15 mouse cellular contexts compared by ENCODE assay signal in genomic region chr5:99128628-99129027, GRCm38 (mm10).
DNase-seq lines count a peak whose midpoint lies in the region; ATAC-seq and TF ChIP-seq lines count a peak whose summit lies in the region.
"Had no signal": no experiment of that assay in that cellular context is flagged by ENCODE, and none has a peak within 500 bp of the region (broad histone marks: within the 10 kb centered on the region; RNA-seq: fewer than 3 reads in every experiment).

No protein-coding gene starts in this region.

- no peak for DNase-seq in forebrain, embryonic 11.5 days (ENCODE audit: low spot score)
- peak; percentile 55 for DNase-seq in intestine, embryonic 14.5 days (ENCODE audit: low spot score)
- DNase-seq in kidney, postnatal 0 days (ENCODE audit: low spot score) = peak; percentile 11
- DNase-seq in cerebellum, adult 11 months = no peak
- DNase-seq in heart, postnatal 14 days = no peak
- DNase-seq: cerebellum, adult 8-10 months; lung, adult 2 months; spleen, adult 18-20 months had no signal

- H3K9ac ChIP-seq in forebrain, embryonic 15.5 days (replicated peaks) = no peak overlapping the region
- H3K9ac ChIP-seq in forebrain, embryonic 11.5 days (ENCODE audit: low read length) = no peak overlapping the region
- H3K9ac ChIP-seq in intestine, embryonic 14.5 days (ENCODE audit: low read length) = no peak overlapping the region
- no peak overlapping the region for H3K9ac ChIP-seq in kidney, postnatal 0 days (ENCODE audit: low read depth, low read length)
- H3K9ac ChIP-seq in stomach, embryonic 15.5 days = no peak overlapping the region
- H3K9ac ChIP-seq: heart, embryonic 12.5 days had no signal

- no peak overlapping the region for H3K4me2 ChIP-seq in forebrain, embryonic 15.5 days (replicated peaks)
- no peak overlapping the region for H3K4me2 ChIP-seq in forebrain, embryonic 11.5 days (ENCODE audit: low read depth, low read length, severe bottlenecking)
- no peak overlapping the region for H3K4me2 ChIP-seq in intestine, embryonic 14.5 days (ENCODE audit: low read length)
- H3K4me2 ChIP-seq in kidney, postnatal 0 days (ENCODE audit: low read length) = no peak overlapping the region
- H3K4me2 ChIP-seq in stomach, embryonic 15.5 days = no peak overlapping the region
- H3K4me2 ChIP-seq: heart, embryonic 12.5 days had no signal

- intact Hi-C loops in heart, postnatal 14 days (cut with DNase I) = no loop called here

- H3K9me3 ChIP-seq in forebrain, embryonic 15.5 days = no peaks in the 10 kb centered on the region
- H3K9me3 ChIP-seq in forebrain, embryonic 11.5 days (ENCODE audit: control insufficient read depth, low read length) = no peaks in the 10 kb centered on the region
- H3K9me3 ChIP-seq in intestine, embryonic 14.5 days (ENCODE audit: control insufficient read depth, low read length) = no peaks in the 10 kb centered on the region
- H3K9me3 ChIP-seq in kidney, postnatal 0 days (replicated peaks; ENCODE audit: low read length) = no peaks in the 10 kb centered on the region
- no peaks in the 10 kb centered on the region for H3K9me3 ChIP-seq in stomach, embryonic 15.5 days
- H3K9me3 ChIP-seq: heart, embryonic 12.5 days had no signal

- TF ChIP-seq CTCF in kidney, postnatal 0 days (IDR thresholded peaks at IDR 0.05; ENCODE audit: low read depth) = no peak

- no peaks in the 10 kb centered on the region for H3K27me3 ChIP-seq in forebrain, embryonic 15.5 days
- H3K27me3 ChIP-seq in forebrain, embryonic 11.5 days (ENCODE audit: control insufficient read depth, insufficient read depth, low read length) = no peaks in the 10 kb centered on the region
- H3K27me3 ChIP-seq in intestine, embryonic 14.5 days (replicated peaks; ENCODE audit: control insufficient read depth, insufficient read depth, low read length) = no peaks in the 10 kb centered on the region
- H3K27me3 ChIP-seq in kidney, postnatal 0 days (ENCODE audit: insufficient read depth, low read length) = no peaks in the 10 kb centered on the region
- no peaks in the 10 kb centered on the region for H3K27me3 ChIP-seq in stomach, embryonic 15.5 days (replicated peaks)
- H3K27me3 ChIP-seq: heart, embryonic 12.5 days; Patski had no signal

- 0 out of 2 replicates have a peak, but pooled peaks cover 8% of the 10 kb centered on the region for H3K4me1 ChIP-seq in forebrain, embryonic 15.5 days
- H3K4me1 ChIP-seq in forebrain, embryonic 11.5 days (replicated peaks; ENCODE audit: control insufficient read depth, insufficient read depth, low read length) = 0 out of 2 replicates have a peak, but pooled peaks cover under 1% of the 10 kb centered on the region
- H3K4me1 ChIP-seq in intestine, embryonic 14.5 days (replicated peaks; ENCODE audit: control insufficient read depth, insufficient read depth, low read length) = peaks cover 5% of the 10 kb centered on the region; the same call in 1 of the 2 replicates
- H3K4me1 ChIP-seq in kidney, postnatal 0 days (replicated peaks; ENCODE audit: insufficient read depth, low read length) = no peaks in the 10 kb centered on the region
- H3K4me1 ChIP-seq in stomach, embryonic 15.5 days = no peaks in the 10 kb centered on the region

- no peaks in the 10 kb centered on the region for H3K36me3 ChIP-seq in forebrain, embryonic 15.5 days
- H3K36me3 ChIP-seq in forebrain, embryonic 11.5 days (ENCODE audit: control insufficient read depth, insufficient read depth, low read length) = no peaks in the 10 kb centered on the region
- H3K36me3 ChIP-seq in intestine, embryonic 14.5 days (ENCODE audit: control insufficient read depth, insufficient read depth, low read length) = no peaks in the 10 kb centered on the region
- no peaks in the 10 kb centered on the region for H3K36me3 ChIP-seq in kidney, postnatal 0 days (ENCODE audit: insufficient read depth, low read length)
- no peaks in the 10 kb centered on the region for H3K36me3 ChIP-seq in stomach, embryonic 15.5 days
- H3K36me3 ChIP-seq: heart, embryonic 12.5 days had no signal

- WGBS in forebrain, embryonic 15.5 days = 21% methylated on average over 6 of the region's 6 CpGs
- WGBS in forebrain, embryonic 11.5 days = 39% methylated on average over 6 of the region's 6 CpGs
- WGBS in intestine, embryonic 14.5 days = 57% methylated on average over 6 of the region's 6 CpGs
- 37% methylated on average over 6 of the region's 6 CpGs for WGBS in kidney, postnatal 0 days
- 57% methylated on average over 6 of the region's 6 CpGs for WGBS in stomach, embryonic 15.5 days

- 0 out of 2 replicates have a peak, but pooled peaks have one; percentile 38 for ATAC-seq in forebrain, embryonic 15.5 days (replicated peaks)
- ATAC-seq in forebrain, embryonic 11.5 days (replicated peaks; ENCODE audit: low FRiP score) = no peak
- peak; percentile 87 for ATAC-seq in intestine, embryonic 14.5 days (replicated peaks; ENCODE audit: low FRiP score, low TSS enrichment, low read depth)
- ATAC-seq in kidney, postnatal 0 days (replicated peaks; ENCODE audit: low FRiP score, low read depth) = peak; percentile 66; the same call in 1 of the 2 replicates
- ATAC-seq in stomach, embryonic 15.5 days (ENCODE audit: insufficient read depth, low FRiP score, low read depth) = peak; percentile 88
- no peak for ATAC-seq in granulocyte monocyte progenitor cell, adult 5-6 weeks (replicated peaks; ENCODE audit: poor library complexity, severe bottlenecking)
- ATAC-seq: inflammation-experienced regulatory T-cells, adult 6 months; Patski had no signal

- no peak overlapping the region for H3K27ac ChIP-seq in forebrain, embryonic 15.5 days (replicated peaks)
- H3K27ac ChIP-seq in forebrain, embryonic 11.5 days (ENCODE audit: low read depth, low read length) = no peak overlapping the region
- H3K27ac ChIP-seq in intestine, embryonic 14.5 days (ENCODE audit: low read depth) = peak overlapping the region; percentile 65
- H3K27ac ChIP-seq in kidney, postnatal 0 days = no peak overlapping the region
- H3K27ac ChIP-seq in stomach, embryonic 15.5 days = no peak overlapping the region
- H3K27ac ChIP-seq: macrophage had no signal

- H3K4me3 ChIP-seq in forebrain, embryonic 15.5 days = no peak overlapping the region
- H3K4me3 ChIP-seq in forebrain, embryonic 11.5 days (ENCODE audit: low read depth, low read length) = no peak overlapping the region
- H3K4me3 ChIP-seq in intestine, embryonic 14.5 days (ENCODE audit: low read depth, low read length) = no peak overlapping the region
- no peak overlapping the region for H3K4me3 ChIP-seq in kidney, postnatal 0 days (replicated peaks; ENCODE audit: low read depth, low read length)
- H3K4me3 ChIP-seq in stomach, embryonic 15.5 days (replicated peaks) = no peak overlapping the region
- H3K4me3 ChIP-seq: heart, embryonic 12.5 days had no signal

Comparison
In these comparisons a context has a peak if more than half of its experiments do, and no peak if none do; other contexts are left out.
1. ATAC-seq: peak in forebrain, embryonic 15.5 days (single experiment), intestine, embryonic 14.5 days (single experiment), kidney, postnatal 0 days (single experiment) and stomach, embryonic 15.5 days (single experiment); none in forebrain, embryonic 11.5 days (single experiment) and granulocyte monocyte progenitor cell, adult 5-6 weeks (single experiment).
2. DNase-seq: peak in intestine, embryonic 14.5 days (single experiment) and kidney, postnatal 0 days (single experiment); none in forebrain, embryonic 11.5 days (single experiment), cerebellum, adult 11 months (single experiment) and heart, postnatal 14 days (0 of 2).